ENCODE assay signal across 14 mouse cellular contexts in the genomic region with DNA sequence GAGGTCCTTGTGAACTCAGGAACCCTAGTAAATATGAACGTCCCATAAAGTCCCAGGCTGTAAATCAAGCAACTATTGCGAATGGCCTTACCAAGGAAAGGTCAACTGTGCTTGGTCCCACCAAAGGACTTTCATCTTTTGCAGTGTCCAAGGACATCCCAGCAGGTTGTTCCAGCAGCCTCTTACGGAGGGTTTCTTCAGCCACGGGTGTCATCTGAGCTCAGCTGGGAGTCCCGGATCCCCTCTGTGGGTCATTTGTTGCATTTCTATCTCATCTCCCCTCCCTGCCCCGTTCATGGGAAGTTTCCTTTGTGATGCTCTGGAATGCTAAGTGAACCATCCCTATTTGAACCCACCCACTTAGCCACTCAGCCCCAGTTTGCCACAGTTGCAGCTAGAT.
DNase-seq lines count a peak whose midpoint lies in the region; ATAC-seq and TF ChIP-seq lines count a peak whose summit lies in the region.
"Had no signal": no experiment of that assay in that cellular context is flagged by ENCODE, and none has a peak within 500 bp of the region (broad histone marks: within the 10 kb centered on the region; RNA-seq: fewer than 3 reads in every experiment).

No protein-coding gene starts in this region.

- in situ Hi-C loops in ES-E14 (cut with MboI; ENCODE audit: low sequenced_read_pairs in 2 of 2, unreplicated experiment in 2 of 2), result no loop called here

- H3K27ac ChIP-seq in hindbrain, embryonic 13.5 days, result peak overlapping the region; percentile 77
- H3K27ac ChIP-seq in hindbrain, embryonic 10.5 days, result no peak overlapping the region
- H3K27ac ChIP-seq in ES-E14 (ENCODE audit: insufficient read depth, low read depth, low read length, poor library complexity, severe bottlenecking), result no peak overlapping the region
- peak overlapping the region; percentile 68 for H3K27ac ChIP-seq in midbrain, embryonic 16.5 days (ENCODE audit: low read length)
- no peak overlapping the region for H3K27ac ChIP-seq in forebrain, embryonic 14.5 days (ENCODE audit: low read depth, low read length)

- H3K9me3 ChIP-seq in hindbrain, embryonic 13.5 days, result no peaks in the 10 kb centered on the region
- no peaks in the 10 kb centered on the region for H3K9me3 ChIP-seq in hindbrain, embryonic 10.5 days
- no peaks in the 10 kb centered on the region for H3K9me3 ChIP-seq in ES-E14 (ENCODE audit: control insufficient read depth, insufficient read depth, low read depth, low read length)
- no peaks in the 10 kb centered on the region for H3K9me3 ChIP-seq in midbrain, embryonic 16.5 days (replicated peaks; ENCODE audit: control insufficient read depth, low read length, poor library complexity, severe bottlenecking)
- H3K9me3 ChIP-seq in forebrain, embryonic 14.5 days (replicated peaks; ENCODE audit: control insufficient read depth, low read length), result no peaks in the 10 kb centered on the region

- H3K4me3 ChIP-seq in hindbrain, embryonic 13.5 days, result no peak overlapping the region
- no peak overlapping the region for H3K4me3 ChIP-seq in hindbrain, embryonic 10.5 days
- no peak overlapping the region for H3K4me3 ChIP-seq in ES-E14 (ENCODE audit: insufficient read depth in 1 of 2, low read depth in 1 of 2, low read length in 2 of 2, poor library complexity in 1 of 2, severe bottlenecking in 1 of 2)
- no peak overlapping the region for H3K4me3 ChIP-seq in midbrain, embryonic 16.5 days (ENCODE audit: low read depth, low read length)
- H3K4me3 ChIP-seq in forebrain, embryonic 14.5 days (ENCODE audit: low read depth, low read length), result no peak overlapping the region

- WGBS in hindbrain, embryonic 13.5 days, result 25% methylated on average over 6 of the region's 6 CpGs
- 36% methylated on average over 6 of the region's 6 CpGs for whole genome bisulfite sequencing in hindbrain, embryonic 10.5 days
- WGBS in midbrain, embryonic 16.5 days, result 32% methylated on average over 6 of the region's 6 CpGs
- WGBS in forebrain, embryonic 14.5 days, result 48% methylated on average over 6 of the region's 6 CpGs

- H3K36me3 ChIP-seq in hindbrain, embryonic 13.5 days, result no peaks in the 10 kb centered on the region
- H3K36me3 ChIP-seq in hindbrain, embryonic 10.5 days, result no peaks in the 10 kb centered on the region
- no peaks in the 10 kb centered on the region for H3K36me3 ChIP-seq in ES-E14 (ENCODE audit: control insufficient read depth, insufficient read depth, low read length, poor library complexity, severe bottlenecking)
- no peaks in the 10 kb centered on the region for H3K36me3 ChIP-seq in midbrain, embryonic 16.5 days (ENCODE audit: control insufficient read depth, insufficient read depth, low read length)
- H3K36me3 ChIP-seq in forebrain, embryonic 14.5 days (ENCODE audit: control insufficient read depth, insufficient read depth, low read length), result no peaks in the 10 kb centered on the region

- no peaks in the 10 kb centered on the region for H3K27me3 ChIP-seq in hindbrain, embryonic 13.5 days
- no peaks in the 10 kb centered on the region for H3K27me3 ChIP-seq in hindbrain, embryonic 10.5 days (ENCODE audit: insufficient read depth, poor library complexity, severe bottlenecking)
- H3K27me3 ChIP-seq in midbrain, embryonic 16.5 days (ENCODE audit: control insufficient read depth, insufficient read depth, low read depth, low read length), result no peaks in the 10 kb centered on the region
- no peaks in the 10 kb centered on the region for H3K27me3 ChIP-seq in forebrain, embryonic 14.5 days (replicated peaks; ENCODE audit: control insufficient read depth, insufficient read depth, low read length)

- no peak for DNase-seq in hindbrain, embryonic 10.5 days (ENCODE audit: low spot score)
- DNase-seq in ES-E14 (ENCODE audit: low read depth, low spot score), result peak; percentile 69
- DNase-seq in adrenal gland, postnatal 10 days, result peak; percentile 52
- DNase-seq in forebrain, embryonic 14.5 days (ENCODE audit: low spot score), result no peak
- DNase-seq in layer of hippocampus, adult 18-20 months (ENCODE audit: low spot score in 2 of 2), result no peak
- DNase-seq: cerebellum, adult 9-10 months; gastrocnemius, postnatal 10 days; kidney, postnatal 10 days; lung, adult 2 months; lung, postnatal 4 days; thymus, adult 18-20 months had no signal

- H3K4me1 ChIP-seq in hindbrain, embryonic 13.5 days (replicated peaks), result peaks cover 43% of the 10 kb centered on the region
- peaks cover 33% of the 10 kb centered on the region for H3K4me1 ChIP-seq in hindbrain, embryonic 10.5 days (replicated peaks)
- H3K4me1 ChIP-seq in ES-E14 (ENCODE audit: control insufficient read depth in 2 of 2, insufficient read depth in 2 of 2, low read length in 2 of 2, poor library complexity in 1 of 2), result peaks cover 0 to 13% of the 10 kb centered on the region in 2 experiments; a peak in 2 of 4 replicates
- H3K4me1 ChIP-seq in midbrain, embryonic 16.5 days (ENCODE audit: control insufficient read depth, insufficient read depth, low read length), result peaks cover 21% of the 10 kb centered on the region
- no peaks in the 10 kb centered on the region for H3K4me1 ChIP-seq in forebrain, embryonic 14.5 days (ENCODE audit: control insufficient read depth, insufficient read depth, low read length)

- no peak overlapping the region for H3K4me2 ChIP-seq in hindbrain, embryonic 13.5 days
- H3K4me2 ChIP-seq in midbrain, embryonic 16.5 days (ENCODE audit: low read length), result no peak overlapping the region
- H3K4me2 ChIP-seq in forebrain, embryonic 14.5 days (ENCODE audit: low read length), result no peak overlapping the region

- H3K9ac ChIP-seq in hindbrain, embryonic 13.5 days, result no peak overlapping the region
- H3K9ac ChIP-seq in ES-E14 (ENCODE audit: insufficient read depth, low read depth, low read length, poor library complexity, severe bottlenecking), result no peak overlapping the region
- H3K9ac ChIP-seq in midbrain, embryonic 16.5 days (ENCODE audit: low read depth, low read length), result no peak overlapping the region
- H3K9ac ChIP-seq in forebrain, embryonic 14.5 days (ENCODE audit: low read length), result no peak overlapping the region

- no peak for ATAC-seq in hindbrain, embryonic 13.5 days (ENCODE audit: low FRiP score)
- peak; percentile 38; the same call in 1 of the 2 replicates for ATAC-seq in midbrain, embryonic 16.5 days
- no peak for ATAC-seq in forebrain, embryonic 14.5 days
- ATAC-seq: intestine, embryonic 16.5 days had no signal

TF ChIP-seq in ES-E14, 5 proteins besides CTCF, POLR2A, EP300 and RAD21:
- TF ChIP-seq HCFC1 (IDR thresholded peaks at IDR 0.05; ENCODE audit: borderline replicate concordance, insufficient read depth, low read length) (no peak), ZNF384 (IDR thresholded peaks at IDR 0.05; ENCODE audit: low read depth, low read length) (no peak), MAFK (IDR thresholded peaks at IDR 0.05; ENCODE audit: insufficient read depth, low read depth, low read length) (no peak), ZC3H11A (IDR thresholded peaks at IDR 0.05; ENCODE audit: borderline replicate concordance, low read depth, low read length) (no peak), CHD2 (IDR thresholded peaks at IDR 0.05; ENCODE audit: low read depth, low read length) (no peak)

Comparison
In these comparisons a context has a peak if more than half of its experiments do, and no peak if none do; other contexts are left out.
1. H3K27ac ChIP-seq: peak in hindbrain, embryonic 13.5 days (single experiment) and midbrain, embryonic 16.5 days (single experiment); none in hindbrain, embryonic 10.5 days (single experiment), ES-E14 (single experiment) and forebrain, embryonic 14.5 days (single experiment).
2. DNase-seq: peak in ES-E14 (single experiment) and adrenal gland, postnatal 10 days (single experiment); none in hindbrain, embryonic 10.5 days (single experiment), forebrain, embryonic 14.5 days (single experiment) and layer of hippocampus, adult 18-20 months (0 of 2).